Mouse (Mus musculus) Muller cell, postnatal 12 days (primary cell): ENCODE data around the gene Asl.

Source experiments
- DNase-seq: peaks from one replicate; pipeline ENCODE4 v3.0.0-alpha.2; 2015; ENCODE audit errors: inconsistent ontology term

Gene Asl

GRCm38 (mm10) chr5:130029142-130029897, at the start of gene Asl, which contains the start of gene Crcp:
Asl (minus strand) TSS chr5:130029247.
Crcp (plus strand) TSS chr5:130029290.
- DNase-seq: peak; percentile 80

- DNase-seq: no peak
Observed at GRCm38 (mm10) chr5:130078834-130079156, 49.7 kb upstream of the Asl start.

GRCm38 (mm10) chr5:130078096-130078833, 49.2 kb upstream of the Asl start:
- DNase-seq: no peak

- DNase-seq: no peak
Observed at GRCm38 (mm10) chr5:130076396-130076795, 47.3 kb upstream of the Asl start.

GRCm38 (mm10) chr5:130074491-130074890, 45.4 kb upstream of the Asl start:
- DNase-seq: no peak

- no peak for DNase-seq
Observed at GRCm38 (mm10) chr5:130073026-130073425, 44.0 kb upstream of the Asl start, which contains the start of gene Tpst1. Tpst1 (plus strand) TSS chr5:130073326.

- DNase-seq: no peak
Observed at GRCm38 (mm10) chr5:130067841-130068264, 38.8 kb upstream of the Asl start.

- DNase-seq: no peak
Observed at GRCm38 (mm10) chr5:130065579-130065978, 36.5 kb upstream of the Asl start.

- DNase-seq: no peak
Observed at GRCm38 (mm10) chr5:130063760-130064159, 34.7 kb upstream of the Asl start.

GRCm38 (mm10) chr5:130062096-130062495, 33.0 kb upstream of the Asl start:
- DNase-seq: no peak

- DNase-seq: no peak
Observed at GRCm38 (mm10) chr5:130060329-130060665, 31.2 kb upstream of the Asl start.

GRCm38 (mm10) chr5:130059413-130060328, 30.6 kb upstream of the Asl start:
- DNase-seq: no peak

GRCm38 (mm10) chr5:130056303-130056702, 27.3 kb upstream of the Asl start:
- DNase-seq: no peak

GRCm38 (mm10) chr5:130055688-130056087, 26.6 kb upstream of the Asl start:
- DNase-seq: no peak

GRCm38 (mm10) chr5:130052955-130053354, 23.9 kb upstream of the Asl start:
- no peak for DNase-seq

GRCm38 (mm10) chr5:130052510-130052909, 23.5 kb upstream of the Asl start:
- DNase-seq: no peak

GRCm38 (mm10) chr5:130051073-130051860, 22.2 kb upstream of the Asl start:
- DNase-seq: no peak

GRCm38 (mm10) chr5:130050416-130050815, 21.4 kb upstream of the Asl start:
- DNase-seq: no peak

GRCm38 (mm10) chr5:130048786-130049520, 19.9 kb upstream of the Asl start:
- DNase-seq: no peak

GRCm38 (mm10) chr5:130047013-130047412, 18.0 kb upstream of the Asl start:
- DNase-seq: no peak

GRCm38 (mm10) chr5:130046589-130046988, 17.5 kb upstream of the Asl start:
- DNase-seq: no peak
